In the genomic region with DNA sequence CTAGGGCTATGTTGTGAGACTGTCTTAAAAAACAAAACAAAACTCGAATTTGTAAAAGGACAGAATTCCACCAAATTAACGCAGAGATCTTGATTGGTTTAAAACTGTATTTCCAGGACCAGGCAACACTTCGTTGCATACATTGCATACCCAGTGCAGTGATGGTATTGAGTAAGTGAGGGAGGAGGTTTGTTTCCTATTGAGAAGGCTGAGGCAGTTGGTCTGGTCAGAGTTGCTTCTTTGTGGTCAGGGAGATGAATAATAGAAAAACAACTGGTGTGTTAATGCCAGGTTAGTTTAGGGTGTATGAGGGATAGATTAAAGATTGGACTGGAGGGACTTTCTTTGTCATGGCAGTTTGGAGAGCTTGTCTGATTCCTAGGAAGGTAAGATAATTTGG, we compare ENCODE assay signal across 31 mouse cellular contexts. TPM values are rescaled to one million over a fixed set of nuclear protein-coding genes. Genes with fewer than 3 reads are reported as not detected.
DNase-seq lines count a peak whose midpoint lies in the region; ATAC-seq and TF ChIP-seq lines count a peak whose summit lies in the region.
"Had no signal": no experiment of that assay in that cellular context is flagged by ENCODE, and none has a peak within 500 bp of the region (broad histone marks: within the 10 kb centered on the region; RNA-seq: fewer than 3 reads in every experiment).

No protein-coding gene starts in this region.

- H3K27ac ChIP-seq in gastrocnemius, adult 2 months: 0 out of 2 replicates have a peak overlapping the region, but pooled peaks have one; percentile 4
- 0 out of 2 replicates have a peak overlapping the region, but pooled peaks have one; percentile 19 for H3K27ac ChIP-seq in embryonic fibroblast, embryonic 13.5 days (ENCODE audit: insufficient read depth, low read length)
- H3K27ac ChIP-seq in limb, embryonic 10.5 days: no peak overlapping the region
- H3K27ac ChIP-seq: embryonic facial prominence, embryonic 12.5 days; embryonic facial prominence, embryonic 15.5 days; forebrain, embryonic 10.5 days; forebrain, embryonic 13.5 days; heart, adult 2 months; heart, embryonic 10.5 days; heart, embryonic 13.5 days; hindbrain, embryonic 14.5 days; hindbrain, postnatal 0 days had no signal

- H3K36me3 ChIP-seq in limb, embryonic 10.5 days: peaks cover 7% of the 10 kb centered on the region; the same call in 1 of the 2 replicates
- H3K36me3 ChIP-seq: embryonic facial prominence, embryonic 15.5 days had no signal

- H3K27me3 ChIP-seq in limb, embryonic 10.5 days (ENCODE audit: low read depth, poor library complexity, severe bottlenecking): no peaks in the 10 kb centered on the region
- H3K27me3 ChIP-seq: CH12.LX; embryonic facial prominence, embryonic 12.5 days; embryonic facial prominence, embryonic 15.5 days; forebrain, embryonic 13.5 days; heart, embryonic 13.5 days; Patski had no signal

- no peak for DNase-seq in gastrocnemius, adult 2 months
- DNase-seq in gastrocnemius, postnatal 4 days (ENCODE audit: low spot score in 2 of 2): no peak
- DNase-seq in limb, embryonic 10.5 days (ENCODE audit: low spot score): no peak
- DNase-seq: adrenal gland, postnatal 10 days; adrenal gland, postnatal 36 days; B cell, adult 2 months; cerebellum, adult 11 months; cerebellum, adult 2 months; cerebellum, postnatal 10 days; cerebellum, postnatal 36 days; gastrocnemius, postnatal 14 days; heart, adult 2 months; heart, postnatal 14 days; heart, postnatal 4 days had no signal

- no peaks in the 10 kb centered on the region for H3K9me3 ChIP-seq in limb, embryonic 10.5 days (replicated peaks)
- H3K9me3 ChIP-seq: embryonic facial prominence, embryonic 12.5 days; embryonic facial prominence, embryonic 15.5 days; forebrain, embryonic 10.5 days; forebrain, embryonic 13.5 days; G1E; heart, embryonic 10.5 days; heart, embryonic 13.5 days had no signal

- TF ChIP-seq CTCF in gastrocnemius, adult 2 months (IDR thresholded peaks at IDR 0.05): no peak
- no peak for TF ChIP-seq CTCF in embryonic fibroblast, embryonic 13.5 days (IDR thresholded peaks at IDR 0.05; ENCODE audit: borderline replicate concordance, insufficient read depth, low read length)

- whole genome bisulfite sequencing in limb, embryonic 10.5 days: 94% methylated on average over 3 of the region's 3 CpGs

- TF ChIP-seq POLR2A in embryonic fibroblast, embryonic 13.5 days (IDR thresholded peaks at IDR 0.05; ENCODE audit: low read depth, low read length): no peak

- H3K4me3 ChIP-seq in gastrocnemius, adult 2 months: no peak overlapping the region
- no peak overlapping the region for H3K4me3 ChIP-seq in embryonic fibroblast, embryonic 13.5 days (ENCODE audit: insufficient read depth, low read length)
- no peak overlapping the region for H3K4me3 ChIP-seq in limb, embryonic 10.5 days
- H3K4me3 ChIP-seq: embryonic facial prominence, embryonic 12.5 days; embryonic facial prominence, embryonic 15.5 days; forebrain, embryonic 10.5 days; forebrain, embryonic 13.5 days; heart, adult 2 months; heart, embryonic 10.5 days; heart, embryonic 13.5 days had no signal

- peak; percentile 85 for ATAC-seq in megakaryocyte progenitor cell, adult 5-6 weeks (replicated peaks; ENCODE audit: poor library complexity)
- ATAC-seq in erythroblast, adult 5-6 weeks (replicated peaks; ENCODE audit: low FRiP score, poor library complexity, severe bottlenecking): no peak
- ATAC-seq: forebrain, embryonic 13.5 days; forebrain, embryonic 16.5 days; hindbrain, postnatal 0 days; inflammation-experienced regulatory T-cells, adult 6 months; intestine, embryonic 16.5 days; Patski had no signal

- H3K4me1 ChIP-seq in embryonic fibroblast, embryonic 13.5 days (ENCODE audit: control insufficient read depth, insufficient read depth, low read length): peaks cover 10% of the 10 kb centered on the region
- H3K4me1 ChIP-seq in limb, embryonic 10.5 days: 0 out of 2 replicates have a peak, but pooled peaks cover 7% of the 10 kb centered on the region

- intact Hi-C loops in gastrocnemius, adult 2 months (cut with DNase I): no loop called here

RNA-seq across cellular contexts. Expression of a gene that starts 23.1 kb away (rescaled TPM):
- 10 to 100 TPM; 56.9 to 68.9 TPM for total RNA-seq in gastrocnemius, adult 2 months (2021)
- 10 to 100 TPM; 63.4 to 71.3 TPM for total RNA-seq in gastrocnemius, postnatal 4 days (2021)
- polyA plus RNA-seq in embryonic fibroblast, embryonic 13.5 days (2011; ENCODE audit: insufficient read length, low read depth, missing spikeins): 72.6 and 77.9 TPM in 2 replicates
- total RNA-seq in megakaryocyte progenitor cell, adult 5-6 weeks (2015): 35.5 and 44.0 TPM in 2 replicates
- 62.3 and 72.8 TPM in 2 replicates for total RNA-seq in megakaryocyte progenitor cell, adult 5-6 weeks (2017)
- total RNA-seq in erythroblast, adult 5-6 weeks (2015; ENCODE audit: low replicate concordance): 11.7 and 17.1 TPM in 2 replicates
- 10.7 and 12.9 TPM in 2 replicates for total RNA-seq in erythroblast, adult 5-6 weeks (2017; ENCODE audit: low replicate concordance)
- 77.6 and 96.4 TPM in 2 replicates for polyA plus RNA-seq in limb, embryonic 10.5 days (2016; fragmentation: Nextera tagmentation; extraction: Ambion mirVana)
